Mouse (Mus musculus) erythroblast, adult 5-6 weeks (primary cell): Measurements from ENCODE around the gene Cd302. TPM values are rescaled to one million over a fixed set of nuclear protein-coding genes. Genes with fewer than 3 reads are reported as not detected.
A peak's percentile ranks its signal among the peaks of the same experiment; 100 is the strongest.

ENCODE experiments used
- ATAC-seq: replicated peaks from 2 replicates; pipeline ENCODE4 v1.8.0; 2016; ENCODE audit warnings: moderate number of reproducible peaks, mild to moderate bottlenecking, moderate TSS enrichment, inconsistent platforms; ENCODE audit not compliant: poor library complexity, low FRiP score, severe bottlenecking
- total RNA-seq, 2 experiments: library from RNA; stranded (forward) in 1 of 2; stranded (reverse) in 1 of 2; fragments of 150-400 nt in 1 of 2; fragments of 200-764, 138-1000 nt in 1 of 2; gene quantifications; 2 replicates each; pipeline versions ENCODE4 v1.2.3 to v1.2.4; 2015 to 2017; ENCODE audit warnings: low replicate concordance in 2 of 2

The Cd302 gene
- total RNA-seq, 2 experiments from 2014 or later = 1.4 to 14.8 TPM

DNA sequence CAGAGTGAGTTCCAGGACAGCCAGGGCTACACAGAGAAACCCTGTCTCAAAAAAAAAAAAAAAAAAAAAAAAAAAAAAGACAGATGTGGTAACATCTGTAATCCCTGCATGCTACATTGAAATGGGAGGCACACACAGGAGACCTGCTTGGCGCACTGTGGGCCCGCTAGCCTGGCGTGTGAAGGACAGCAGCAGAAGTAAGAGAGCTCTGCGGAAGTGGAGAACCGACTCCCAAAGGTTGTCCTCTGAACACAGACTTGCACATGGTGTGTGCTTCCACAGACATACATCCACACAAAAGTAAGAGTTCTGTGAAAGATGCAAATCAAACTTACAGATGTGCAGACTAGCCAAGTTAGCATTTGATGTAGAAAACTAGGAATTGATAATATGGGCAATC is 25.1 kb downstream of the Cd302 start:
- no peak for ATAC-seq

GRCm38 (mm10) chr2:60256751-60257150 is 27.5 kb downstream of the Cd302 start:
- no peak for ATAC-seq

GRCm38 (mm10) chr2:60253506-60253905 is 30.8 kb downstream of the Cd302 start:
- ATAC-seq = no peak

DNA sequence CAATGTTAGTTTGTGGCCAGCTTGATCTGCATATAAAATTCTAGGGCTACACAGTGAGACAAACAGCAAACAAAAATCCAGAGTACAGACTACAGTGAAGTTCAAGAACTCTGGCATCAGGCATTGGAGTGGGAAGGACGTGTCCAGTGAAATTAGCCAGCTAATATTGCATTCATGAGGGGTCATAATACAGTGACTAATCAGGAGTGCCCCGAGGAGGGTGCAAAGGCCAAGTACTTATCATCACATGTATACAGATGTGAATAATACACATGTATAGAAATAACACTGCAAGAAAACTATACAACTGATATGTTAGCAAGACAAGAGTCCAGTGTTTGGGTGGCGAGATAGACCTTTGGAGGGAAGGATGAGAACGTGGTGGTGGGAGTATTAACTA is 31.5 kb downstream of the Cd302 start:
- ATAC-seq = no peak

- ATAC-seq = no peak
Measured at GRCm38 (mm10) chr2:60234506-60234905, 49.8 kb downstream of the Cd302 start.

DNA sequence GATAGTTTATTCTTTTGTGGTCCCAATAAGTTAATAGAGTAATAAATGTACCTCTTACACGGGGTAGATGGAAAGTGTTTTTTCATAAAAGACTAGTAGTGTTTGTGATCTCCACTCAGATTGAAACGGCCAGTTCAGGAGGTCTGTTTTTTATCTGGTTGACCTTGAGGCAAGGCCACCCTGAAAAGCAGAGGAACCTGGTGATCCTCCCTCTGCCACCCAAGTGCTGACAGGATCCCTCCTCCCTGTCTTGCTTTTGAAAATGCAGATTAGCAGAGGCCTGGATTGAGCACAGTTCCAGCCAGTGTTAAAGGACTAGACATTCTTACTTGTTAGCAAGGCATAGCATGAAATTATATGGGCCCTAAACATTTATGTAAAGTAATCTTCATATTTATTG is 51.1 kb downstream of the Cd302 start:
- no peak for ATAC-seq

DNA sequence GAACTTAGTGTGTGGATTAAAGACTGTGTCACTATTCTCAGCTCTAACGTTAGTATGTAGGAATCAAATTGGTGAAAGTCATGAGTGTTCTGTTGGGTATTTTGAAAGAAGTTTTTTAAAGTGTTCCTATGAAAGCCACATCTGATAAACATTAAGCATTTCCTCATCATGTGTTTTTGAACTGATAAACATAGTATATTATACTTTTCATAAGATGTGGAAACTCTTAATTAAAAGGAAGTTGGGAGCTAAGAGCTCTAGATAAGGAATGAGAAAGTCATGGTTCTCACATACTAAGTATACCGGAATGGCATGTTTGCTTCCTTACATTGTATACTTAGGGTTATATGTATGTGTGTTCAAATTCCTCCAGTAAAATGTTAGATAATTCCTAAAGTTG is 53.9 kb downstream of the Cd302 start:
- no peak for ATAC-seq

- no peak for ATAC-seq
Measured at GRCm38 (mm10) chr2:60228470-60228869, 55.8 kb downstream of the Cd302 start.

GRCm38 (mm10) chr2:60223489-60223888 is 60.8 kb downstream of the Cd302 start:
- no peak for ATAC-seq

- ATAC-seq = no peak
Measured at GRCm38 (mm10) chr2:60221954-60222353, 62.3 kb downstream of the Cd302 start.

GRCm38 (mm10) chr2:60221236-60221635 is 63.1 kb downstream of the Cd302 start:
- ATAC-seq = no peak

- ATAC-seq = no peak
Measured at GRCm38 (mm10) chr2:60217620-60218019, 66.7 kb downstream of the Cd302 start.

- ATAC-seq = no peak
Measured at GRCm38 (mm10) chr2:60216547-60217153, 67.6 kb downstream of the Cd302 start.

- ATAC-seq = no peak
Measured at GRCm38 (mm10) chr2:60214683-60215082, 69.6 kb downstream of the Cd302 start.

GRCm38 (mm10) chr2:60212488-60212887 is 71.8 kb downstream of the Cd302 start:
- ATAC-seq = no peak

DNA sequence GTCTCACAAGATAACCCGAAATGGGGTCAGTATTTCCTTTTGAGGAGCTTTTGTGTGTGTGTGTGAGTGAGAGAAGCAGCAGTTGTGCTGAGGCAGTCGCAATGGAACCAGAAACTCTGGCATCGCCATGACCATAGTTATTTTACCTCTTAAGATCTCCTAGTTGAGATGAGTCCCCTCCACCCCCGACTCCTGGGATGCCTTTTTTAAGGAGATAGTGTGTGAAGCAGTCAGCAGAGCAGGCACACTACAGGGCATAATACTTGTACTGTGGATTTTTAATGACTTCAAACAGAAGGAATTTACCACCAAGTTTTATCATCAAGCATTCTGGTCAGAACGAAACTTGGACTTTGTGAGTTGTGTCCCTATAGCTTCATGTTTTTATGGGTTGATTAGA is 73.5 kb downstream of the Cd302 start:
- no peak for ATAC-seq

GRCm38 (mm10) chr2:60209703-60210651 is 74.3 kb downstream of the Cd302 start, which contains the start of the genes Baz2b and March7:
TSS of gene Baz2b (minus strand) at chr2:60209839.
TSS of gene March7 (plus strand) at chr2:60209887.
- ATAC-seq = peak; percentile 81

DNA sequence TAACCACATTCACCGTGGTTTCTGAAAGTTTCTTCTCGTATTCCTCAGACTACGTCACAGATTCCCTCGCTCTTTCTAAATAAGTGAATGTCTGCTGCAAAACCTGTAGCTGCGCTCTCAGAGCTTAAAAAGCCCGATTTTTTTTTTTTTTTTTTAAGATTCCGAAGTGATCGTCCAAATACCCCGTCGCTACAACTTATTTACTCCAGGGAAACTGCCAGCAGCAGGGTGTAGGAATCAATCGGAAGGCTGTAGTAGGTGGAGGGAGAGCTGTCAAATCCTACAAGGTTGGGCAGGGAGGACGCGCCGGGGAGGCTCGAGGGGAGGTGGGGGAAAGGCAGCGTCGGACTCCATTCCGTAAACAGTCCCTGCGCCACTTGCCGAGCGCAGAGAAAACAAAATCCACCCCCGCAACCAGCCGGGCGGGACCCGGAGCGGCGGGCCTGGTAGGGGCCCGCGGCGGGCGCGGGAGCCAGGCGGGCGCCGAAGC is 75.1 kb downstream of the Cd302 start:
- ATAC-seq = peak; percentile 51

GRCm38 (mm10) chr2:60205795-60206194 is 78.5 kb downstream of the Cd302 start:
- ATAC-seq = no peak

DNA sequence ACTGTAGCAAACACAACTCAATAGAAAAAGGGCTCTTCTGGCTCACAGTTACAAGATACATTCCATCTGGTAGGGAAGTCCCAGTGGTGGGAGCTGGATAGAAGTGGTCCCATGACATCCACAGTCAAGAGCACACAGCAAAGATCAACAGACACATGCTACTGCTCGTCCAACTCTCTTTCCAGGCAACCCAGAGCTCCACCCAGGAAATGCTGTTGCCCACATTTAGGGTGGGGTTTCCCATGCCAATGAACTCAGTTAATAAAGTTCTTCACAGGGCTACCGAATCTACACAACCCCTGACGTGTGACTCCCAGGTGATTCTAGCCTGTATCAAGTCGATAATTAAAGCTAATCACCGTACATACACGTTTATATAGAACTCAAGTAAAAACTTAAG is 80.1 kb downstream of the Cd302 start:
- ATAC-seq = no peak

DNA sequence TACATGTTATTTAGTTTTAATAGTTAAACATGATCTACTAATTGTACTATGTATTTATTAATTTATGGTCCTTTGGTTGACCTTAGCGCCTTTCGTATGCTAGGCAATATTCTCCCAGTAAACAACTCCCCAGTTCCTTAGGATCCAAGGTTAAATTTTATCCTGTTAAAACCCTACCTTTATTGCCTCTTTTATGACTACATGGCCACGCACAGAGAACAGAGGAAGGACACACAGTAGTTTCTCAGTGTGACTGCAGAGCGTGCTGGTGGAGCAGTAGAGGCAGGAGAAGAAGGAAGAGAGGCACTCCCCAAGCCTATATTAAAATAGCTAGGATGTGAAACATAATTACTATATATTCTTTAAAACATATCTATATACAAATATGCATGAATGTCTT is 80.6 kb downstream of the Cd302 start:
- no peak for ATAC-seq
